Mouse (Mus musculus) cerebellum, adult 2 months (tissue): ENCODE results near the gene Zbtb45. TPM values are rescaled to one million over a fixed set of nuclear protein-coding genes. Genes with fewer than 3 reads are reported as not detected.
A peak's percentile ranks its signal among the peaks of the same experiment; 100 is the strongest.

Experiments used
- DNase-seq, 2 experiments: peaks; one replicate each; pipeline ENCODE4 v3.0.0; 2021
- H3K27ac ChIP-seq: fragments of 200-500 bp; 2 replicates; pipeline ENCODE4 v1.5.1; 2012; ENCODE audit warnings: low read length, control low read depth, inconsistent platforms; ENCODE audit not compliant: insufficient read depth
- H3K27me3 ChIP-seq: fragments of 200-500 bp; 2 replicates; pipeline ENCODE4 v1.6.1; 2012; ENCODE audit warnings: inconsistent platforms, mild to moderate bottlenecking, low read length, moderate library complexity; ENCODE audit not compliant: control insufficient read depth, insufficient read depth
- H3K4me1 ChIP-seq: fragments of 200-500 bp; 2 replicates; pipeline ENCODE4 v1.6.1; 2011; ENCODE audit warnings: low read length; ENCODE audit not compliant: control insufficient read depth, insufficient read depth
- H3K4me3 ChIP-seq: fragments of 200-500 bp; replicated peaks from 2 replicates; pipeline ENCODE3; 2011; ENCODE audit warnings: mild to moderate bottlenecking, low read depth, low read length, control low read depth; ENCODE audit not compliant: insufficient read depth
- CTCF ChIP-seq: fragments of 200-500 bp; IDR thresholded peaks from 2 replicates; pipeline ENCODE4 v1.5.1; 2011; ENCODE audit warnings: low read depth, mild to moderate bottlenecking, control low read depth, low read length, moderate library complexity, borderline replicate concordance; ENCODE audit not compliant: insufficient read depth
- POLR2A ChIP-seq: fragments of 200-500 bp; IDR thresholded peaks from 2 replicates; pipeline ENCODE4 v1.6.1; 2011; ENCODE audit warnings: low read length, control low read depth, borderline replicate concordance; ENCODE audit not compliant: insufficient read depth
- WGBS: fragments of 180-500 bp; shearing (Covaris S2); methylation state at CpG from one replicate; pipeline ENCODE4 v1.1.7; 2018; 5-methylcytosine and 5-hydroxymethylcytosine counted together
- polyA plus RNA-seq: library from polyadenylated mRNA; depleted of rRNA; stranded (reverse); fragments of >200 nt; gene quantifications from 2 replicates; pipeline ENCODE4 v1.2.3, GENCODE M21; 2012

The Zbtb45 gene
- polyA plus RNA-seq, 1 experiment = 33.5 TPM

- 79% methylated on average over 8 of the region's 8 CpGs for WGBS
- no peak for TF ChIP-seq POLR2A
- TF ChIP-seq CTCF = no peak
- Histone ChIP-seq H3K4me3 (no peak overlapping the region), H3K27ac (no peak overlapping the region), H3K4me1 (no peaks in the 10 kb centered on the region), H3K27me3 (no peaks in the 10 kb centered on the region)
- DNase-seq = no peak
Observed at GRCm38 (mm10) chr7:12987409-12988189, 22.2 kb downstream of the Zbtb45 start.

GRCm38 (mm10) chr7:12986906-12987305, 22.9 kb downstream of the Zbtb45 start:
- 85% methylated on average over 8 of the region's 8 CpGs for WGBS
- Histone ChIP-seq H3K4me1 (no peaks in the 10 kb centered on the region), H3K27me3 (no peaks in the 10 kb centered on the region), H3K4me3 (no peak overlapping the region), H3K27ac (no peak overlapping the region)
- TF ChIP-seq CTCF (no peak), POLR2A (no peak)
- no peak for DNase-seq

- H3K27me3 ChIP-seq = no peaks in the 10 kb centered on the region
- WGBS = 91% methylated on average over 1 of the region's 1 CpGs
- H3K4me1 ChIP-seq = no peaks in the 10 kb centered on the region
- H3K4me3 ChIP-seq = no peak overlapping the region
- H3K27ac ChIP-seq = no peak overlapping the region
- TF ChIP-seq CTCF = no peak
- no peak for DNase-seq
Observed at GRCm38 (mm10) chr7:12985724-12986123, 24.1 kb downstream of the Zbtb45 start.

GRCm38 (mm10) chr7:12980291-12980690, 29.5 kb downstream of the Zbtb45 start:
- DNase-seq = no peak
- Histone ChIP-seq H3K4me1 (peaks cover 3% of the 10 kb centered on the region; the same call in 1 of the 2 replicates), H3K27me3 (no peaks in the 10 kb centered on the region), H3K4me3 (no peak overlapping the region), H3K27ac (no peak overlapping the region)
- 87% methylated on average over 7 of the region's 7 CpGs for WGBS
- TF ChIP-seq CTCF = no peak
- no peak for TF ChIP-seq POLR2A

GRCm38 (mm10) chr7:12979776-12980175, 30.1 kb downstream of the Zbtb45 start:
- Histone ChIP-seq H3K4me1 (peaks cover 3% of the 10 kb centered on the region; the same call in 1 of the 2 replicates), H3K27me3 (no peaks in the 10 kb centered on the region), H3K4me3 (no peak overlapping the region), H3K27ac (no peak overlapping the region)
- DNase-seq = peak in 1 of 2 experiments; percentile 16
- 84% methylated on average over 6 of the region's 6 CpGs for WGBS
- TF ChIP-seq CTCF (no peak), POLR2A (no peak)

- WGBS = 84% methylated on average over 18 of the region's 18 CpGs
- Histone ChIP-seq H3K27me3 (no peaks in the 10 kb centered on the region), H3K4me3 (no peak overlapping the region), H3K27ac (peak overlapping the region; percentile 72; the same call in 1 of the 2 replicates), H3K4me1 (peaks cover 3% of the 10 kb centered on the region; the same call in 1 of the 2 replicates)
- TF ChIP-seq POLR2A (no peak), CTCF (no peak)
- peak in 1 of 2 experiments; percentile 23 for DNase-seq
Observed at GRCm38 (mm10) chr7:12978931-12979722, 30.7 kb downstream of the Zbtb45 start.

- DNase-seq = peak; percentile 99 to 100
- no peaks in the 10 kb centered on the region for H3K27me3 ChIP-seq
- peak within 1 kb of the TSS; percentile 72 for H3K27ac ChIP-seq
- peaks cover 3% of the 10 kb centered on the region; the same call in 1 of the 2 replicates for H3K4me1 ChIP-seq
- TF ChIP-seq CTCF (no peak), POLR2A (peak; percentile 73)
- H3K4me3 ChIP-seq = peak within 1 kb of the TSS; percentile 59
- 1% methylated on average over 49 of the region's 49 CpGs for WGBS
Observed at GRCm38 (mm10) chr7:12977682-12978389, 32.0 kb downstream of the Zbtb45 start, which contains the start of gene Zfp446. Gene Zfp446 (plus strand): TSS chr7:12977848.
